Mouse (Mus musculus): ENCODE results near the gene Pde7b. TPM values are rescaled to one million over a fixed set of nuclear protein-coding genes. Genes with fewer than 3 reads are reported as not detected.

Gene Pde7b
- total and polyA plus RNA-seq, 2 experiments from 2014 or later, result 3.3 to 6.0 TPM

- DNase-seq (ENCODE audit: low spot score), result no peak
- Histone ChIP-seq H3K4me2 (ENCODE audit: low read depth, low read length, poor library complexity, severe bottlenecking) (no peak overlapping the region), H3K36me3 (ENCODE audit: insufficient read depth, low read length) (no peaks in the 10 kb centered on the region), H3K9me3 (ENCODE audit: low read length) (no peaks in the 10 kb centered on the region), H3K4me3 (ENCODE audit: low read depth, low read length) (no peak overlapping the region), H3K9ac (replicated peaks; ENCODE audit: low read length, poor library complexity, severe bottlenecking) (no peak overlapping the region), H3K27ac (ENCODE audit: low read depth, low read length) (no peak overlapping the region), H3K4me1 (ENCODE audit: insufficient read depth, low read length) (no peaks in the 10 kb centered on the region), H3K27me3 (ENCODE audit: insufficient read depth, low read length) (no peaks in the 10 kb centered on the region)
- no peak for ATAC-seq (ENCODE audit: low FRiP score)
- WGBS, result 81% methylated on average over 8 of the region's 8 CpGs
- TF ChIP-seq CTCF (IDR thresholded peaks at IDR 0.05), result no peak
These were observed 88.5 kb downstream of the Pde7b start for GRCm38 (mm10) chr10:20636381-20636780.

- H3K4me1 ChIP-seq (ENCODE audit: insufficient read depth, low read length), result no peaks in the 10 kb centered on the region
- no peak for DNase-seq (ENCODE audit: low spot score)
- no peak overlapping the region for H3K27ac ChIP-seq (ENCODE audit: low read depth, low read length)
- WGBS, result 81% methylated on average over 1 of the region's 1 CpGs
- no peaks in the 10 kb centered on the region for H3K36me3 ChIP-seq (ENCODE audit: insufficient read depth, low read length)
- no peaks in the 10 kb centered on the region for H3K9me3 ChIP-seq (ENCODE audit: low read length)
- no peaks in the 10 kb centered on the region for H3K27me3 ChIP-seq (ENCODE audit: insufficient read depth, low read length)
- H3K9ac ChIP-seq (replicated peaks; ENCODE audit: low read length, poor library complexity, severe bottlenecking), result no peak overlapping the region
- no peak for TF ChIP-seq CTCF (IDR thresholded peaks at IDR 0.05)
- H3K4me3 ChIP-seq (ENCODE audit: low read depth, low read length), result no peak overlapping the region
- ATAC-seq (ENCODE audit: low FRiP score), result no peak
- no peak overlapping the region for H3K4me2 ChIP-seq (ENCODE audit: low read depth, low read length, poor library complexity, severe bottlenecking)
These were observed 91.8 kb downstream of the Pde7b start for GRCm38 (mm10) chr10:20633085-20633415.

GRCm38 (mm10) chr10:20632256-20633084, 92.4 kb downstream of the Pde7b start:
- 75% methylated on average over 14 of the region's 14 CpGs for WGBS
- no peak overlapping the region for H3K9ac ChIP-seq (replicated peaks; ENCODE audit: low read length, poor library complexity, severe bottlenecking)
- TF ChIP-seq CTCF (IDR thresholded peaks at IDR 0.05), result no peak
- H3K27ac ChIP-seq (ENCODE audit: low read depth, low read length), result no peak overlapping the region
- no peak overlapping the region for H3K4me3 ChIP-seq (ENCODE audit: low read depth, low read length)
- DNase-seq (ENCODE audit: low spot score), result no peak
- H3K9me3 ChIP-seq (ENCODE audit: low read length), result no peaks in the 10 kb centered on the region
- no peaks in the 10 kb centered on the region for H3K27me3 ChIP-seq (ENCODE audit: insufficient read depth, low read length)
- ATAC-seq (ENCODE audit: low FRiP score), result no peak
- no peaks in the 10 kb centered on the region for H3K36me3 ChIP-seq (ENCODE audit: insufficient read depth, low read length)
- no peaks in the 10 kb centered on the region for H3K4me1 ChIP-seq (ENCODE audit: insufficient read depth, low read length)
- H3K4me2 ChIP-seq (ENCODE audit: low read depth, low read length, poor library complexity, severe bottlenecking), result no peak overlapping the region

GRCm38 (mm10) chr10:20630122-20630521, 94.8 kb downstream of the Pde7b start:
- peak; percentile 16 for DNase-seq (ENCODE audit: low spot score)
- Histone ChIP-seq H3K4me2 (ENCODE audit: low read depth, low read length, poor library complexity, severe bottlenecking) (no peak overlapping the region), H3K9ac (replicated peaks; ENCODE audit: low read length, poor library complexity, severe bottlenecking) (no peak overlapping the region), H3K27ac (ENCODE audit: low read depth, low read length) (no peak overlapping the region), H3K4me1 (ENCODE audit: insufficient read depth, low read length) (no peaks in the 10 kb centered on the region), H3K4me3 (ENCODE audit: low read depth, low read length) (no peak overlapping the region), H3K36me3 (ENCODE audit: insufficient read depth, low read length) (no peaks in the 10 kb centered on the region), H3K27me3 (ENCODE audit: insufficient read depth, low read length) (no peaks in the 10 kb centered on the region), H3K9me3 (ENCODE audit: low read length) (no peaks in the 10 kb centered on the region)
- no peak for ATAC-seq (ENCODE audit: low FRiP score)
- 72% methylated on average over 7 of the region's 7 CpGs for WGBS
- no peak for TF ChIP-seq CTCF (IDR thresholded peaks at IDR 0.05)

GRCm38 (mm10) chr10:20625702-20626375, 99.0 kb downstream of the Pde7b start:
- Histone ChIP-seq H3K4me1 (ENCODE audit: insufficient read depth, low read length) (no peaks in the 10 kb centered on the region), H3K27ac (ENCODE audit: low read depth, low read length) (no peak overlapping the region), H3K27me3 (ENCODE audit: insufficient read depth, low read length) (no peaks in the 10 kb centered on the region), H3K9ac (replicated peaks; ENCODE audit: low read length, poor library complexity, severe bottlenecking) (no peak overlapping the region), H3K4me2 (ENCODE audit: low read depth, low read length, poor library complexity, severe bottlenecking) (no peak overlapping the region), H3K36me3 (ENCODE audit: insufficient read depth, low read length) (no peaks in the 10 kb centered on the region), H3K9me3 (ENCODE audit: low read length) (no peaks in the 10 kb centered on the region), H3K4me3 (ENCODE audit: low read depth, low read length) (no peak overlapping the region)
- 91% methylated on average over 16 of the region's 16 CpGs for WGBS
- ATAC-seq (ENCODE audit: low FRiP score) (no peak), DNase-seq (ENCODE audit: low spot score) (no peak)
- TF ChIP-seq CTCF (IDR thresholded peaks at IDR 0.05), result no peak

Measured in midbrain, postnatal 0 days (tissue).